Mouse (Mus musculus) embryo, embryonic 9.5 days (tissue): ENCODE measurements around the gene Ewsr1.

Experiments
- DNase-seq: peaks from one replicate; pipeline ENCODE4 v3.0.0-alpha.2; 2017; ENCODE audit errors: extremely low spot score

The Ewsr1 gene

GRCm38 (mm10) chr11:5057856-5058641, 41.0 kb downstream of the Ewsr1 start, which contains the start of gene Rasl10a:
TSS of gene Rasl10a (plus strand) at chr11:5058128.
- DNase-seq = peak; percentile 41

GRCm38 (mm10) chr11:5057541-5057855, 41.6 kb downstream of the Ewsr1 start:
- DNase-seq = no peak

DNA sequence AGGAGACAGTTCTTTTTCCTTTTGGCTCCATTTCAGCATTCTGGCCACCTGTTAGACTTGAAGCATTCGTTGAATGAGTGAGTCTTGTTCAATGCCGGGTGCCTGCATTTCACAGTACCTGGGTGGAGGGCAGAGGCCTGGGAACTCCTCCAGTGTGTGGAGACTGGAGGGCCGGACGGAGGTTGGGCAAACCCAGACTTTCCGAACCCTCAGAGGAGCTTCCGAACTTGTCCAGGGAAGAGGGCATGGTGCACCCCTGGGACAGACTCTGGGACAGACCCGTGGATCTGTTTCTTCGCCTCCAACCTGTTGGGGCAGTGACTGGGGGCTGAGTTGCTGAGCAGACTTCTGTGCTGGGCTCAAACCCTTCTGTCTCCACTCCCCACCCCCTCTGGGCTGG, 42.0 kb downstream of the Ewsr1 start:
- DNase-seq = no peak

GRCm38 (mm10) chr11:5055945-5056938, 42.8 kb downstream of the Ewsr1 start:
- DNase-seq = no peak

GRCm38 (mm10) chr11:5054874-5055273, 44.2 kb downstream of the Ewsr1 start:
- DNase-seq = no peak

DNA sequence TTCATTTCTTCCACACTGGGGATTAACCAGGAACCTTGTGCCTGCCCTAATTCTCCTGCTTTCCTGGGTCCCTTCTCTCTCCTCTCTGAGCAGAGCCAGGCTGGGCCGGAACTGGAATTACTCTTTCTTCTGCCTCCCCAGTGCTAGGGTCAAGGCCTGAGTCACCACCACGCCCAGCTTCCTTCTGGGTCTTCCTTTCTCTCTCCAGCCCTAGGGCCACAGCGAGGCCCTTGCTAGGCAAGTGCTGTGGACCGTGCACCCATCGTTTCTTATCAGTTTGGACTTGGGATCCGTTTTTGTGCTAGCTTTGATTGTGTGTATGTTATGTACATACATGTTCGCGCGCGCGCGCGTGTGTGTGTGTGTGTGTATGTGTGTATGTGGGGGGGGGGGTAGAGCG, 44.9 kb downstream of the Ewsr1 start:
- DNase-seq = no peak

DNA sequence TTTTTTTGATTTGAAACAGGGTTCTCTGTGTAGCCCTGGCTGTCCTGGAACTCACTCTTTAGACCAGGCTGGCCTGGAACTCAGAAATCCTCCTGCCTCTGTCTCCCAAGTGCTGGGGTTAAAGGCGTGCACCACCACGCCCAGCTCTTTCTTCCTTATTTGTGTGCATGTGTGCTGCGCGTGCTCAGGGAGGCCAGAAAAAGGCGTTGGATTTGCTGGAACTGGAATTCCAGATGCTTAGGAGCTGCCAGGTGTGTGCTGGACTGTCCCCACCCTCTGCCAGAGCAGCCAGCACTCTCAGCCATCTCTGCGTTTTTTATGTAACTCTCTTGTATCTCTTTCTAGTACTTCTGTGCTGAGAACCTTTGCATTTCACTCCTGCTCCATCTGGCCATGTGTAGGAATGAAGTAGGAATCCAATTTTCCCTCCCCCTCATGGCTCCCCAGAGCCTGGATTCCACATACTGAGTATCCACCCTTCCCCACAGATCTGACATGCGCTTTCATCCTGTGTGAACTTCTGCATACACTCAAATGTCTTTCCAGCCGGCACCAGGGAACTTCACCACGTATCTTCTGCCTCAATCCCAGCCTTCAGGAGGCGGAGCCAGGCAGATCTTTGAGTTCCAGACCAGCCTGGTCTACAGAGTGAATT, 46.7 kb downstream of the Ewsr1 start:
- no peak for DNase-seq

- no peak for DNase-seq
Measured at GRCm38 (mm10) chr11:5051629-5052028, 47.4 kb downstream of the Ewsr1 start.

GRCm38 (mm10) chr11:5046321-5046926, 52.6 kb downstream of the Ewsr1 start:
- DNase-seq = no peak

GRCm38 (mm10) chr11:5042645-5043381, 56.3 kb downstream of the Ewsr1 start:
- DNase-seq = no peak

DNA sequence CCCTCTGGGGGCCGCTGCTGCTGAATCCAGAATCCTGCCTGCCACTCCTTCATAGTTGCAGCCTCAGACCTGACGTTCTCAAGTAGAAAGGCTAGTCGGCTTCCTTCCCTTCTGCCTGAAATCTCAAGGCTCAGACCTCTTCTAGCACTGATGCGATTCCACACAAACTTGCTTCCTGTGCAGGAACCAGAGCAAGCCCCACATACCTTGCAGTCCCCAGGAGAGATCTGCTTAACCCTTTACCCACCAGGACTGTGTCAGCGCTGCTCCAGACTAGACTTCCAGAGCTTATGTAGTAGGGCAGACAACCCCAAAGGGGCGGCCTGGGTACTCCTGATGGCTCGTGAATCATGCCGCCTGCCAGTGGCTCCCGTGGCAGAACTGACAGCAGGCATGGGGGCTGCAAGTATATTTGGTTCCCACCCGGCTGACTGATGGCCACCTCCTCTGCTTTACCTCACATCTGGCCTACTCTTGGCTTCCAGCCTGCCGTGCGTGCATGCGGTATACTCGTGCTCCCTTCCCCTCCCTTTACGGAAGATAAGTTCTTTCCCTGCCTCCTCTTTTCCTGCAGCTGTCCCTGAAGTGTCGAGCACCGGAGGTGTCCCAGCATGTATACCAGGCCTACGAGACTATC, 57.8 kb downstream of the Ewsr1 start:
- no peak for DNase-seq

DNA sequence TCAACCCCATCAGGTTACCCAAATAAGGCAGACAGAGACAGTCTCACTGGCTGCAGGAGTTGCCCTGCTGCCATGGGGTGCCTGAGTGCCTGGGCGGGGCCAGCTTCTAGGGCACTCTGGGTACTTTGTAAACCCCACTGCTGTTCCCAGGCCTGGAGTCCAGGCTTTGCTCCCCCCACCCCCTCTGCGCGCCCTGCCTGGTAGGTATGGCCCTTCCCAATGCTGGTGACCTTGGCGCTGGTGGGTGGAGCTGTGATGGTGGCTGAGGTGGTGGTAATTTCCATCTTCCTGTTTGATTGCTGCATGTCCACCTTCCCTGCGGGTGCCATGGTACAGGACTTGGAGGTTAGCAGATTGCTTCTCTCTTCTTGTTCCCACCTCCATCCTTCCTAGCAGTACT, 58.5 kb downstream of the Ewsr1 start:
- no peak for DNase-seq

- no peak for DNase-seq
Measured at GRCm38 (mm10) chr11:5037146-5037854, 61.8 kb downstream of the Ewsr1 start.

- DNase-seq = no peak
Measured at GRCm38 (mm10) chr11:5035421-5035820, 63.6 kb downstream of the Ewsr1 start.

DNA sequence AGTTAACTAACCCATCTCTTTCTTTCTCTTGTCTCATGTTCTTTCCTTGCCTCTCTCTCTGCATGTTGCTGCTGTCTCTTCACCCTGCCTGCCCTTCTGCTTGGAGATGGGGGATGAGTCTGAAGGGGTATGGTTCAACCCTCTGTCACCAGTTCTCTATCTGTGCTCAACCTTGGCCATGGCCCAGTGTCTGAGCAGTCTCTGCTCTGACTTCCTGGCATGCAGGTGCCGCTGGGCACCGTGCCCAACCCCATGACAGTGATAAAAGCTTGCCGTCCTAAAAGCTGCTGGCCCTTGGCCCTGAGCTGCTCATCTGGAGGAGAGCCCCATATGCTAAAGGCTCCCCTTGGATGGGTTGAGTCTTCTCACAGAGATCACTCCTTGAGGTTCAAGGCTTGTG, 65.9 kb downstream of the Ewsr1 start:
- DNase-seq = no peak

GRCm38 (mm10) chr11:5032706-5033105, 66.4 kb downstream of the Ewsr1 start:
- DNase-seq = no peak

DNA sequence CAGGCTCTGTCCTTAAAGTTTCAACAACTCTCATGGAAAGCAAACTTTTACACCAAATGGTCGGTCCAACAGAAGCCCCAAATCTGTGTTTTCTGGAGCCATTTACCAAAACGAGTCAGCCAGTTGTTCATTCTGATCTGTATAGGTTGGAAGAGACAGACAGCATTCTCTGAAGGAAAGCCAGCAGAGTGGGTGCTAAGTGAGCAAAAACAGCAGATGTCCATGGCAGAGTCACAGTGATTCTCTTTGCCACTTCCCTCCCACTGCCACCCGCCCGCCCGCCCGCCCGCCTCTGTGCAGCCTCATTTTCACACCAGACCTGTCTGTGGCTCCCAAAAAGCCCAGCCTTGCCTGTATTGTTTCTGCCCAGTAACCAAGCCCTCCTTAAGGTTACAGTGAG, 70.8 kb downstream of the Ewsr1 start:
- DNase-seq = no peak

- no peak for DNase-seq
Measured at GRCm38 (mm10) chr11:5025108-5025507, 74.0 kb downstream of the Ewsr1 start.
